Mouse (Mus musculus) testis, adult 2 months (tissue): ENCODE measurements around the gene Gpr146. TPM values are rescaled to one million over a fixed set of nuclear protein-coding genes. Genes with fewer than 3 reads are reported as not detected.

ENCODE experiments used
- H3K27ac ChIP-seq: fragments of 200-500 bp; 2 replicates; pipeline ENCODE4 v1.5.1; 2012; ENCODE audit warnings: low read depth, low read length; ENCODE audit not compliant: control insufficient read depth, insufficient read depth
- H3K27me3 ChIP-seq: fragments of 200-500 bp; 2 replicates; pipeline ENCODE4 v1.6.1; 2012; ENCODE audit warnings: mild to moderate bottlenecking, low read length, moderate library complexity; ENCODE audit not compliant: control insufficient read depth, insufficient read depth
- H3K36me3 ChIP-seq: fragments of 200-500 bp; 2 replicates; pipeline ENCODE4 v1.6.1; 2012; ENCODE audit warnings: mild to moderate bottlenecking, low read length; ENCODE audit not compliant: control insufficient read depth, insufficient read depth
- H3K4me1 ChIP-seq: fragments of 200-500 bp; 2 replicates; pipeline ENCODE4 v1.6.1; 2012; ENCODE audit warnings: low read length; ENCODE audit not compliant: control insufficient read depth, insufficient read depth
- H3K4me3 ChIP-seq: fragments of 200-500 bp; 2 replicates; pipeline ENCODE4 v1.5.1; 2012; ENCODE audit warnings: low read depth, mild to moderate bottlenecking, low read length, moderate library complexity, mixed read lengths; ENCODE audit not compliant: control insufficient read depth
- CTCF ChIP-seq: fragments of 200-500 bp; IDR thresholded peaks from 2 replicates; pipeline ENCODE4 v1.5.1; 2012; ENCODE audit warnings: low read depth, mild to moderate bottlenecking, inconsistent platforms, low read length, moderate library complexity; ENCODE audit not compliant: control insufficient read depth, insufficient read depth, insufficient replicate concordance
- POLR2A ChIP-seq: fragments of 200-500 bp; IDR thresholded peaks from 2 replicates; pipeline ENCODE4 v1.6.1; 2012; ENCODE audit warnings: low read depth, mild to moderate bottlenecking, inconsistent platforms, low read length, moderate library complexity; ENCODE audit not compliant: control insufficient read depth
- polyA plus RNA-seq: library from polyadenylated mRNA; depleted of rRNA; stranded (reverse); fragments of >200 nt; gene quantifications from 2 replicates; pipeline ENCODE4 v1.2.3, GENCODE M21; 2012

Gpr146 gene
- polyA plus RNA-seq, 1 experiment: 1.2 TPM

GRCm38 (mm10) chr5:139368638-139369320 lies 8.7 kb upstream of the Gpr146 start:
- H3K4me3 ChIP-seq: no peak overlapping the region
- TF ChIP-seq CTCF (no peak), POLR2A (no peak)
- no peaks in the 10 kb centered on the region for H3K36me3 ChIP-seq
- no peaks in the 10 kb centered on the region for H3K27me3 ChIP-seq
- H3K4me1 ChIP-seq: peaks cover 13% of the 10 kb centered on the region
- no peak overlapping the region for H3K27ac ChIP-seq

- Histone ChIP-seq H3K4me1 (peaks cover 7% of the 10 kb centered on the region), H3K36me3 (no peaks in the 10 kb centered on the region), H3K27ac (no peak overlapping the region), H3K4me3 (no peak overlapping the region), H3K27me3 (no peaks in the 10 kb centered on the region)
- TF ChIP-seq CTCF (no peak), POLR2A (no peak)
Measured at GRCm38 (mm10) chr5:139370336-139370735, 7.2 kb upstream of the Gpr146 start.

- Histone ChIP-seq H3K4me3 (peak overlapping the region; percentile 78), H3K4me1 (peaks cover 7% of the 10 kb centered on the region), H3K27me3 (no peaks in the 10 kb centered on the region), H3K27ac (peak overlapping the region; percentile 82; the same call in 1 of the 2 replicates), H3K36me3 (no peaks in the 10 kb centered on the region)
- TF ChIP-seq POLR2A: no peak
- TF ChIP-seq CTCF: no peak
Measured at GRCm38 (mm10) chr5:139371118-139371517, 6.4 kb upstream of the Gpr146 start.

GRCm38 (mm10) chr5:139371631-139372401 lies 5.7 kb upstream of the Gpr146 start:
- peak overlapping the region; percentile 78 for H3K4me3 ChIP-seq
- peak overlapping the region; percentile 82 for H3K27ac ChIP-seq
- TF ChIP-seq POLR2A (peak; percentile 98), CTCF (no peak)
- no peaks in the 10 kb centered on the region for H3K36me3 ChIP-seq
- H3K4me1 ChIP-seq: peaks cover 7% of the 10 kb centered on the region
- H3K27me3 ChIP-seq: no peaks in the 10 kb centered on the region

GRCm38 (mm10) chr5:139373126-139373525 lies 4.4 kb upstream of the Gpr146 start:
- H3K27me3 ChIP-seq: no peaks in the 10 kb centered on the region
- no peak overlapping the region for H3K27ac ChIP-seq
- TF ChIP-seq POLR2A (no peak), CTCF (no peak)
- peaks cover 7% of the 10 kb centered on the region for H3K4me1 ChIP-seq
- no peaks in the 10 kb centered on the region for H3K36me3 ChIP-seq
- H3K4me3 ChIP-seq: no peak overlapping the region

- H3K4me1 ChIP-seq: peaks cover 13% of the 10 kb centered on the region
- no peaks in the 10 kb centered on the region for H3K27me3 ChIP-seq
- H3K36me3 ChIP-seq: no peaks in the 10 kb centered on the region
- H3K27ac ChIP-seq: no peak overlapping the region
- no peak overlapping the region for H3K4me3 ChIP-seq
- TF ChIP-seq CTCF: no peak
- no peak for TF ChIP-seq POLR2A
Measured at GRCm38 (mm10) chr5:139373889-139374444, 3.5 kb upstream of the Gpr146 start.

- H3K27ac ChIP-seq: no peak overlapping the region
- no peaks in the 10 kb centered on the region for H3K36me3 ChIP-seq
- H3K4me1 ChIP-seq: peaks cover 21% of the 10 kb centered on the region
- TF ChIP-seq POLR2A (no peak), CTCF (no peak)
- H3K27me3 ChIP-seq: no peaks in the 10 kb centered on the region
- no peak overlapping the region for H3K4me3 ChIP-seq
Measured at GRCm38 (mm10) chr5:139374841-139375240, 2.7 kb upstream of the Gpr146 start.
